Mouse (Mus musculus): Measurements from ENCODE around the gene Suclg1.

- TF ChIP-seq CTCF (IDR thresholded peaks at IDR 0.05; ENCODE audit: low read depth, low read length) (no peak), GATA1 (IDR thresholded peaks at IDR 0.05; ENCODE audit: borderline replicate concordance, low read length) (no peak), TAL1 (conservative IDR thresholded peaks at IDR 0.05; ENCODE audit: low read depth, low read length) (no peak), GATA2 (IDR thresholded peaks at IDR 0.05; ENCODE audit: borderline replicate concordance, low read depth, low read length) (no peak)
Measured at GRCm38 (mm10) chr6:73257068-73257467, 8.9 kb downstream of the Suclg1 start.

Data from G1E (cell line).